Mouse (Mus musculus) myocyte (in vitro differentiated cells): Measurements from ENCODE around the gene Rhou. TPM values are rescaled to one million over a fixed set of nuclear protein-coding genes. Genes with fewer than 3 reads are reported as not detected.
"Not testable (repeated sequence)": the region's sequence is repeated elsewhere in the genome, so short reads cannot be mapped to it uniquely, and the experiment has no call there.

Source experiments
- H3K27me3 ChIP-seq: one replicate; pipeline ENCODE4 v1.6.1; 2011; ENCODE audit not compliant: control insufficient read depth, insufficient read depth, insufficient read length
- H3K36me3 ChIP-seq: one replicate; pipeline ENCODE4 v1.6.1; 2011; ENCODE audit not compliant: control insufficient read depth, insufficient read depth
- H3K4me2 ChIP-seq: one replicate; pipeline ENCODE4 v1.6.1; 2011; ENCODE audit warnings: low read depth, control low read depth
- H3K4me3 ChIP-seq: one replicate; pipeline ENCODE4 v1.5.1; 2011; ENCODE audit warnings: mild to moderate bottlenecking, control low read depth, moderate library complexity
- H3K79me2 ChIP-seq: one replicate; pipeline ENCODE4 v1.6.1; 2011; ENCODE audit not compliant: control insufficient read depth, insufficient read depth
- H3ac ChIP-seq: one replicate; pipeline ENCODE4 v1.6.1; 2011; ENCODE audit not compliant: control insufficient read depth, insufficient read length
- CEBPB ChIP-seq: IDR thresholded peaks from 2 replicates; pipeline ENCODE4 v1.6.1; 2011; ENCODE audit warnings: mild to moderate bottlenecking, moderate library complexity; ENCODE audit not compliant: poor library complexity, insufficient read depth, severe bottlenecking
- E2F4 ChIP-seq: IDR thresholded peaks from one replicate; pipeline ENCODE4 v1.6.1; 2011; ENCODE audit warnings: mild to moderate bottlenecking, control low read depth, moderate library complexity; ENCODE audit not compliant: insufficient read depth
- MAX ChIP-seq: IDR thresholded peaks from one replicate; pipeline ENCODE4 v1.6.1; 2011; ENCODE audit warnings: low read depth, mild to moderate bottlenecking, control low read depth
- MYOD1 ChIP-seq, 3 experiments: IDR thresholded peaks; one replicate each; pipeline ENCODE4 v1.6.1; 2011; ENCODE audit warnings: control low read depth in 2 of 3, low read depth in 2 of 3, mild to moderate bottlenecking in 2 of 3, moderate library complexity in 1 of 3; ENCODE audit not compliant: insufficient read length in 2 of 3, control insufficient read depth in 1 of 3
- MYOG ChIP-seq, 3 experiments: IDR thresholded peaks; one replicate each; pipeline ENCODE4 v1.6.1; 2011; ENCODE audit warnings: control low read depth in 2 of 3, low read depth in 2 of 3, mild to moderate bottlenecking in 2 of 3; ENCODE audit not compliant: insufficient read length in 2 of 3, control insufficient read depth in 1 of 3, insufficient read depth in 1 of 3
- POLR2A ChIP-seq: IDR thresholded peaks from one replicate; pipeline ENCODE4 v1.6.1; 2011; ENCODE audit warnings: low read depth, mild to moderate bottlenecking, control low read depth, moderate library complexity; ENCODE audit not compliant: insufficient read length
- POLR2AphosphoS2 ChIP-seq: IDR thresholded peaks from one replicate; pipeline ENCODE4 v1.6.1; 2011; ENCODE audit warnings: low read depth, control low read depth; ENCODE audit not compliant: insufficient read length
- REST ChIP-seq: IDR thresholded peaks from one replicate; pipeline ENCODE4 v1.6.1; 2011; ENCODE audit warnings: mild to moderate bottlenecking, control low read depth, moderate library complexity; ENCODE audit not compliant: insufficient read depth, insufficient read length
- SRF ChIP-seq: IDR thresholded peaks from one replicate; pipeline ENCODE4 v1.6.1; 2011; ENCODE audit warnings: low read depth; ENCODE audit not compliant: control insufficient read depth, insufficient read length
- TCF12 ChIP-seq: IDR thresholded peaks from one replicate; pipeline ENCODE4 v1.6.1; 2011; ENCODE audit warnings: mild to moderate bottlenecking, control low read depth; ENCODE audit not compliant: poor library complexity, insufficient read depth, severe bottlenecking
- TCF3 ChIP-seq: IDR thresholded peaks from one replicate; pipeline ENCODE4 v1.6.1; 2011; ENCODE audit warnings: low read depth, control low read depth; ENCODE audit not compliant: insufficient read length
- USF1 ChIP-seq: IDR thresholded peaks from one replicate; pipeline ENCODE4 v1.6.1; 2011; ENCODE audit warnings: low read depth, mild to moderate bottlenecking, control low read depth, moderate library complexity
- polyA plus RNA-seq: library from polyadenylated mRNA; unstranded; fragments of >200 nt; fragmentation: generic; extraction: Trizol; gene quantifications from one replicate; pipeline ENCODE4 v1.2.1, GENCODE M21; 2012; ENCODE audit warnings: missing spikeins

The Rhou gene
- polyA plus RNA-seq, 1 experiment: 11.8 TPM

DNA sequence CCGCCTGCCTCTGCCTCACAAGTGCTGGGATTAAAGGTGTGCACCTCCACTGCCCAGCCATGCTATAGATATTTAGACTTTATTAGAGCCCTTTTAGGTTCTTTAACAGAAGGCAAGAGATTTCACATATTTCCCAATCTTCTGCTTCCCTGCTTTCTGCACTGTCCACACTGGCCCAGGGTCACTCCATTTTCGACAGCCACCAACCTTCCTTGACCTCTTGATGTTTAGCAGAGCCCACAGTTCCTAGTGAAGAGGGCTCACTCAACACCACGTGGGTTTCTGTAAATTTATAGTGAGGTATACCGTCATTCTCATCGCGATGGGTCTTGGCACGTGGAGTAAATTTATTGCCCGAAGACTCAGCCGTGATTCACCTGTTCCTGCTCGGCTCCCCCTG lies 23.7 kb upstream of the Rhou start:
- Histone ChIP-seq H3K79me2 (no peaks in the 10 kb centered on the region), H3K4me2 (peak overlapping the region; percentile 21), H3K36me3 (no peaks in the 10 kb centered on the region), H3ac (no peak overlapping the region), H3K4me3 (peak overlapping the region; percentile 7), H3K27me3 (no peaks in the 10 kb centered on the region)
- TF ChIP-seq MAX (no peak), TCF12 (no peak), POLR2AphosphoS2 (no peak), SRF (no peak), MYOD1 (IDR thresholded peaks at IDR 0.05; ENCODE audit: control insufficient read depth in 1 of 3, insufficient read length in 2 of 3, low read depth in 2 of 3) (no peak), USF1 (no peak), MYOG (IDR thresholded peaks at IDR 0.05; ENCODE audit: control insufficient read depth in 1 of 3, insufficient read depth in 1 of 3, insufficient read length in 2 of 3, low read depth in 2 of 3) (no peak), E2F4 (no peak), REST (no peak), TCF3 (no peak), CEBPB (no peak), POLR2A (no peak)

DNA sequence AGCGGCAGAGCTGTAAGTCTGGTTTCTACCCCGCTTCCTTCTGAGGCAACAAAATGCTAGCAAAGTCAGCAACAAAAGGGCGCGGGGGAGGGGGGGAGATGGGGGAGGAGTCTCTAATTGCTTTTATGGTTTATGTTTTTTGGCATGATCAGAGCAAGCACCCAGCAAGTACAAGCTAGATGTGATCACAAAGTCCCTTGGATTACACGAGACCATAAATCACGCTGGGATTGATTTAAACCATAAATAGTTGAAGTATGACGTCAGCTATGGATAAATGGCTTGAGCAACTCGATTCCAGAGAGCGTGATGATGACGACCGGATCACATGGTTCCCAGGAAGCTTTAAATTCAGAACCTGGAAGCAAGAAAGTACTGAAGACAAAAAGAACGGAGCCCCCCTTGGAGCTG lies 22.9 kb upstream of the Rhou start:
- H3K4me2 ChIP-seq: peak overlapping the region; percentile 56
- no peaks in the 10 kb centered on the region for H3K79me2 ChIP-seq
- H3ac ChIP-seq: no peak overlapping the region
- no peak for TF ChIP-seq MYOD1 (IDR thresholded peaks at IDR 0.05; ENCODE audit: control insufficient read depth in 1 of 3, insufficient read length in 2 of 3, low read depth in 2 of 3)
- 0 out of 2 replicates have a peak, but pooled peaks have one; percentile 6 for TF ChIP-seq CEBPB
- peak; percentile 37 for TF ChIP-seq USF1
- H3K36me3 ChIP-seq: no peaks in the 10 kb centered on the region
- no peaks in the 10 kb centered on the region for H3K27me3 ChIP-seq
- H3K4me3 ChIP-seq: peak overlapping the region; percentile 7

DNA sequence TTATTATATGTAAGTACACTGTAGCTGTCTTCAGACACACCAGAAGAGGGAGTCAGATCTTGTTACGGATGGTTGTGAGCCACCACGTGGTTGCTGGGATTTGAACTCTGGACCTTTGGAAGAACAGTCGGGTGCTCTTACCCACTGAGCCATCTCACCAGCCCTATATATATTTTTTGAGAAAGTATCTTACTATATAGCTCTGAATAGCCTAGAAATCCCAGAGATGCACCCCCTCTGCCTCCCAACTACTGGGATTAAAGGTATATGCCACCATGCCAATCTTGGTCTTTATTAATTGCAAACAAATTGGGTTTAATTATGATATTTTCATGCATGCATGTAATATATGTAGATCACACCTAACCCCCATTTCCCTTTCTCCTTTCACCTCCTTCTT lies 22.0 kb upstream of the Rhou start:
- not testable (repeated sequence) for H3ac ChIP-seq, H3K27me3 ChIP-seq, H3K79me2 ChIP-seq, H3K36me3 ChIP-seq, H3K4me3 ChIP-seq, H3K4me2 ChIP-seq

DNA sequence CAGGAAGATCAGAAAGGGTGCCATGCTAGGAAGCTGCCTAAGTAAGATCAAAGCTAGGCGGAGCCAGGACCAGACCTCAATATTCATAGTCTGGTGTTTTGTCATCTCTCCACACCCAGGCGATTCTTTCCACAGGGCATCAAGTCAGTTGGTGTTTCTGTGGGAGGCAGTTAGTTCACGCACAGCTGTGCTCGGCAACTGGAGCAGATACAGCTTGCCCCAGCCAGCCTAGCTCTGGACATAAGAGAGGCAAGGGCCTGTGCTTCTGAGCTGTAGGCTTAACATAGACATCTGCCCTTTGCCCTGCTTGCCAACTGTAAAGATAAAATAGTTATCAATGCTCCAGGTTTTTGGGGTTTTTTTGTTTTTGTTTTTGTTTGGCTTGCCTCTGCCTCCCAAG lies 21.5 kb upstream of the Rhou start:
- Histone ChIP-seq H3K36me3 (no peaks in the 10 kb centered on the region), H3K4me2 (no peak overlapping the region), H3K27me3 (no peaks in the 10 kb centered on the region), H3K4me3 (no peak overlapping the region), H3K79me2 (no peaks in the 10 kb centered on the region), H3ac (no peak overlapping the region)
- TF ChIP-seq CEBPB (no peak), MYOD1 (IDR thresholded peaks at IDR 0.05; ENCODE audit: control insufficient read depth in 1 of 3, insufficient read length in 2 of 3, low read depth in 2 of 3) (peak in 2 of 3 experiments; percentile 78 to 87), TCF12 (no peak), MAX (no peak), TCF3 (peak; percentile 5), REST (no peak), MYOG (IDR thresholded peaks at IDR 0.05; ENCODE audit: control insufficient read depth in 1 of 3, insufficient read depth in 1 of 3, insufficient read length in 2 of 3, low read depth in 2 of 3) (peak; percentile 15 to 90 (median 57))

DNA sequence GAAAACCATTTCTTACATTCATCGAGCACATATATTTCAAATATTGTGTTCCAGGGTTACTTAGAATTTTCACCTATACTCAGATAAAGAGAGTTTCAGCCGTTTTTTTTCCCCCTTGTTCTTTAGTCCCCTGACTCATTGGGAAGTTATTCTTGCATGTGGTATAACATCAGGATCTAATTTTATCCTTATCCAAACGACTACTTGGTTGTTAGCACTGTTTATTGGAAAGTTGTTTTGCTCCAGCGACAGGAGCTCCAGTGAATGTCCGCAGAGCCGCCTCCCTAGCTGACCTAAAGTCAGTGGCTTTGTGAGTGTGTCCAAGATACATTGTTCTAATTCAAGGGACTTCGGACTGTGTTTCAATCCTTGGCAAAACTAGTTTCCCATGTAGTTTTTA lies 19.9 kb upstream of the Rhou start:
- Histone ChIP-seq H3K4me3 (no peak overlapping the region), H3K27me3 (no peaks in the 10 kb centered on the region), H3K4me2 (peak overlapping the region; percentile 79), H3ac (no peak overlapping the region), H3K36me3 (no peaks in the 10 kb centered on the region), H3K79me2 (no peaks in the 10 kb centered on the region)
- TF ChIP-seq USF1: no peak
- TF ChIP-seq TCF12: no peak
- TF ChIP-seq MYOD1 (IDR thresholded peaks at IDR 0.05; ENCODE audit: control insufficient read depth in 1 of 3, insufficient read length in 2 of 3, low read depth in 2 of 3): no peak
- no peak for TF ChIP-seq TCF3
- no peak for TF ChIP-seq SRF
- no peak for TF ChIP-seq CEBPB
- TF ChIP-seq MYOG (IDR thresholded peaks at IDR 0.05; ENCODE audit: control insufficient read depth in 1 of 3, insufficient read depth in 1 of 3, insufficient read length in 2 of 3, low read depth in 2 of 3): no peak
- TF ChIP-seq REST: no peak
- no peak for TF ChIP-seq POLR2A
- no peak for TF ChIP-seq MAX
- TF ChIP-seq POLR2AphosphoS2: no peak
- TF ChIP-seq E2F4: no peak
